Mouse (Mus musculus): ENCODE measurements around the gene Lurap1. TPM values are rescaled to one million over a fixed set of nuclear protein-coding genes. Genes with fewer than 3 reads are reported as not detected.

Gene Lurap1
- polyA plus RNA-seq, 1 experiment from 2014 or later, result 2.1 TPM

- Histone ChIP-seq H3K4me1 (replicated peaks) (peaks cover 25% of the 10 kb centered on the region), H3K36me3 (peaks cover 8% of the 10 kb centered on the region; the same call in 1 of the 2 replicates), H3K27ac (no peak overlapping the region), H3K4me3 (no peak overlapping the region), H3K9me3 (no peaks in the 10 kb centered on the region), H3K27me3 (ENCODE audit: insufficient read depth, poor library complexity, severe bottlenecking) (no peaks in the 10 kb centered on the region)
- DNase-seq (ENCODE audit: low spot score), result no peak
- 94% methylated on average over 4 of the region's 4 CpGs for WGBS
Measured at GRCm38 (mm10) chr4:116125803-116126386, 25.2 kb downstream of the Lurap1 start.

- 9% methylated on average over 24 of the region's 24 CpGs for WGBS
- peak within 1 kb of the TSS; percentile 81 for H3K27ac ChIP-seq
- no peaks in the 10 kb centered on the region for H3K27me3 ChIP-seq (ENCODE audit: insufficient read depth, poor library complexity, severe bottlenecking)
Measured at GRCm38 (mm10) chr4:116123602-116124519, 27.3 kb downstream of the Lurap1 start, which contains the start of the genes Rad54l and Pomgnt1. Gene Rad54l (minus strand): TSS chr4:116123690. Gene Pomgnt1 (plus strand): TSS chr4:116123840.

DNA sequence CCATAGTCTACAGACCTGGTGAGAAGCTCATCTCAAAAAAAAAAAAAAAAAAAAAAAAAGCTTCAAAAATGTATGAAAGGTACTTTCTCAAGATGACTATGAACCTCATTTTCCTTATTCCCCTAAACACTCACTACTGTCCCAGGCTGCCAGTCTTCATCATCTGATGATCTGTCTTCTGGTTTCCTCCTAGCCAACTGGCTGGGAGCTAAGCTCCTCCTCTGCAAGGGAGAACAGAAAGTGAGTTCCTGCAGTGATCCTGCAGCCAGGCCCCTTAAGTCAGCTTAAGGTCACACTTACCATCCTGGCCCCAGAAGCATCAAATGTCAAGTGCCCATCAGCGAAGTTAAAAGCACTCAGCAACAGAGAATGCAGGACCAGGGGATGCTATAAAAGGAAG is 28.4 kb downstream of the Lurap1 start:
- DNase-seq (ENCODE audit: low spot score), result no peak
- H3K4me3 ChIP-seq, result peak overlapping the region; percentile 61
- WGBS, result 0% methylated on average over 1 of the region's 1 CpGs
- peak overlapping the region; percentile 81; the same call in 1 of the 2 replicates for H3K27ac ChIP-seq
- peaks cover 35% of the 10 kb centered on the region for H3K36me3 ChIP-seq
- no peaks in the 10 kb centered on the region for H3K27me3 ChIP-seq (ENCODE audit: insufficient read depth, poor library complexity, severe bottlenecking)
- no peaks in the 10 kb centered on the region for H3K9me3 ChIP-seq
- H3K4me1 ChIP-seq (replicated peaks), result peaks cover 23% of the 10 kb centered on the region

More at GRCm38 (mm10) chr4:116123602-116124519, 27.3 kb downstream of the Lurap1 start, which contains the start of the genes Rad54l and Pomgnt1:
- peaks cover 25% of the 10 kb centered on the region for H3K36me3 ChIP-seq
- H3K4me3 ChIP-seq, result peak within 1 kb of the TSS; percentile 61
- peaks cover 25% of the 10 kb centered on the region for H3K4me1 ChIP-seq (replicated peaks)
- no peaks in the 10 kb centered on the region for H3K9me3 ChIP-seq
- DNase-seq (ENCODE audit: low spot score), result peak; percentile 94

DNA sequence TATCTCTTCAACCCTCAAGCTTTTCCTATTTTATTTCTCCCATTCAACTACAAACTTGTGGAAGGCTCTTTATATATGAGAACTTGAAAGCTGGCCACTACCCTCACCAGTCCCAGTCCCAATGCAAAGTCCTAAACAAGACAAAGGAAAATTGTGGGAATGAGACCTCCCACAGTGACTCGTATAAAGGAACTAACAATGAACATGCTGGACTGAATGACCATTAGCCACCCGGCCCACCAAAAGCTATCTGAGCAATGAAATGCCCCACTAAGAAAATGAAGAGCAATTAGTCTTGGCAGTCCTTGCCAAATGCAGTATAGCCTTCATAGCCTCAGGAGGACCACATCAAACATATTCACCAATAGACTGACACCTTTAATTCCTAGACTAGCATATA is 39.7 kb downstream of the Lurap1 start:
- no peak for DNase-seq (ENCODE audit: low spot score)
- Histone ChIP-seq H3K4me3 (no peak overlapping the region), H3K27ac (no peak overlapping the region), H3K9me3 (no peaks in the 10 kb centered on the region), H3K36me3 (peaks cover 95% of the 10 kb centered on the region), H3K27me3 (ENCODE audit: insufficient read depth, poor library complexity, severe bottlenecking) (no peaks in the 10 kb centered on the region), H3K4me1 (replicated peaks) (no peaks in the 10 kb centered on the region)
- WGBS, result 72% methylated on average over 2 of the region's 2 CpGs

DNA sequence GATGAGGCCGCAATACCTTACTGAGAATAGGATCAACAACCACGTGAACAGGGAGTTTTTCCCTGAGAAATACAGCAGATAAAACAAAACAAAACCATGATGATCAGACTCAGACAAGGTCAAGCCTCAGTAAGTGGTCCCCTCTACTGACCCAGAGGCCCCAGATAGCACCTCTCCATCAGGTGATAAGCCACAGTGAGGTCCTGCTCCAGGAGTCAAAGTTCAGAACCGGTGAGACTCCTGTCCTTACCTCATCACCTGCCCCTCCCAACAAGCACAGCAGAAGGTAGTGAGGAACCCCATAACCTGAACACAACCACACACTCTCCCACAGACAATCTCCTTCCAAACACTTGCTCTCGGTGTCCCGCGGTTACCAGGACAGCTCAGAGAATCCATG is 40.4 kb downstream of the Lurap1 start:
- no peak for DNase-seq (ENCODE audit: low spot score)
- H3K4me3 ChIP-seq, result no peak overlapping the region
- no peaks in the 10 kb centered on the region for H3K9me3 ChIP-seq
- no peaks in the 10 kb centered on the region for H3K4me1 ChIP-seq (replicated peaks)
- H3K27me3 ChIP-seq (ENCODE audit: insufficient read depth, poor library complexity, severe bottlenecking), result no peaks in the 10 kb centered on the region
- peaks cover 93% of the 10 kb centered on the region for H3K36me3 ChIP-seq
- 90% methylated on average over 6 of the region's 6 CpGs for WGBS
- no peak overlapping the region for H3K27ac ChIP-seq

- no peak for DNase-seq (ENCODE audit: low spot score)
- 97% methylated on average over 5 of the region's 5 CpGs for WGBS
- Histone ChIP-seq H3K27ac (no peak overlapping the region), H3K4me1 (replicated peaks) (no peaks in the 10 kb centered on the region), H3K27me3 (ENCODE audit: insufficient read depth, poor library complexity, severe bottlenecking) (no peaks in the 10 kb centered on the region), H3K4me3 (no peak overlapping the region), H3K36me3 (peaks cover 95% of the 10 kb centered on the region), H3K9me3 (no peaks in the 10 kb centered on the region)
Measured at GRCm38 (mm10) chr4:116105278-116105677, 45.9 kb downstream of the Lurap1 start.

DNA sequence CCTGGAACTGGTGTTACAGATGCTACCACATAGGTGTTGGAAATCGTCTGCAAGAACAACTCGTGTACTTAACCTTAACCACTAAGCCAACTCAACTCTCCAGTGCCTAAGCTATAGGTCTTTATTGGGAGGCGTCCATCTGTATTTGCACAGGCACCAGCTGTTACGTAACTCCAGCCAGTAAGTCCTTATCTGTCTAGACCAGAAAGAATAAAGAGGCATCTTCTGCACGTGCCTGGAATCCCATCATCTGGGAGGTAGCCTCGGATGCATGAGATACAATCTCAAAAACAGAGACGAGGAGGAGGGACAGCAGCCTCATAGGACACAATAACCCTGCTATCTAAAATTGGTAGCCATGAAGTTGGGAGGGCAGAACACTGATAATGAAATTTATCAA is 50.2 kb downstream of the Lurap1 start:
- WGBS, result 92% methylated on average over 7 of the region's 7 CpGs
- Histone ChIP-seq H3K36me3 (peaks cover 100% of the 10 kb centered on the region), H3K9me3 (no peaks in the 10 kb centered on the region), H3K27ac (no peak overlapping the region), H3K4me1 (replicated peaks) (no peaks in the 10 kb centered on the region), H3K27me3 (ENCODE audit: insufficient read depth, poor library complexity, severe bottlenecking) (no peaks in the 10 kb centered on the region), H3K4me3 (no peak overlapping the region)
- no peak for DNase-seq (ENCODE audit: low spot score)

GRCm38 (mm10) chr4:116097211-116097610 is 53.9 kb downstream of the Lurap1 start:
- WGBS, result 89% methylated on average over 8 of the region's 8 CpGs
- Histone ChIP-seq H3K9me3 (no peaks in the 10 kb centered on the region), H3K4me3 (no peak overlapping the region), H3K27ac (no peak overlapping the region), H3K36me3 (peaks cover 100% of the 10 kb centered on the region), H3K4me1 (replicated peaks) (no peaks in the 10 kb centered on the region), H3K27me3 (ENCODE audit: insufficient read depth, poor library complexity, severe bottlenecking) (no peaks in the 10 kb centered on the region)
- DNase-seq (ENCODE audit: low spot score), result no peak

- H3K36me3 ChIP-seq, result peaks cover 100% of the 10 kb centered on the region
- no peaks in the 10 kb centered on the region for H3K9me3 ChIP-seq
- H3K4me1 ChIP-seq (replicated peaks), result no peaks in the 10 kb centered on the region
- no peak for DNase-seq (ENCODE audit: low spot score)
- H3K27me3 ChIP-seq (ENCODE audit: insufficient read depth, poor library complexity, severe bottlenecking), result no peaks in the 10 kb centered on the region
- WGBS, result 94% methylated on average over 10 of the region's 10 CpGs
- H3K27ac ChIP-seq, result no peak overlapping the region
- no peak overlapping the region for H3K4me3 ChIP-seq
Measured at GRCm38 (mm10) chr4:116096291-116096690, 54.8 kb downstream of the Lurap1 start.

GRCm38 (mm10) chr4:116088510-116089249 is 62.5 kb downstream of the Lurap1 start:
- DNase-seq (ENCODE audit: low spot score), result no peak
- WGBS, result 92% methylated on average over 23 of the region's 23 CpGs
- Histone ChIP-seq H3K9me3 (no peaks in the 10 kb centered on the region), H3K27ac (no peak overlapping the region), H3K4me3 (no peak overlapping the region), H3K27me3 (ENCODE audit: insufficient read depth, poor library complexity, severe bottlenecking) (no peaks in the 10 kb centered on the region), H3K4me1 (replicated peaks) (no peaks in the 10 kb centered on the region), H3K36me3 (peaks cover 99% of the 10 kb centered on the region)
